Mouse (Mus musculus): ENCODE measurements around the gene Dnm3.

DNA sequence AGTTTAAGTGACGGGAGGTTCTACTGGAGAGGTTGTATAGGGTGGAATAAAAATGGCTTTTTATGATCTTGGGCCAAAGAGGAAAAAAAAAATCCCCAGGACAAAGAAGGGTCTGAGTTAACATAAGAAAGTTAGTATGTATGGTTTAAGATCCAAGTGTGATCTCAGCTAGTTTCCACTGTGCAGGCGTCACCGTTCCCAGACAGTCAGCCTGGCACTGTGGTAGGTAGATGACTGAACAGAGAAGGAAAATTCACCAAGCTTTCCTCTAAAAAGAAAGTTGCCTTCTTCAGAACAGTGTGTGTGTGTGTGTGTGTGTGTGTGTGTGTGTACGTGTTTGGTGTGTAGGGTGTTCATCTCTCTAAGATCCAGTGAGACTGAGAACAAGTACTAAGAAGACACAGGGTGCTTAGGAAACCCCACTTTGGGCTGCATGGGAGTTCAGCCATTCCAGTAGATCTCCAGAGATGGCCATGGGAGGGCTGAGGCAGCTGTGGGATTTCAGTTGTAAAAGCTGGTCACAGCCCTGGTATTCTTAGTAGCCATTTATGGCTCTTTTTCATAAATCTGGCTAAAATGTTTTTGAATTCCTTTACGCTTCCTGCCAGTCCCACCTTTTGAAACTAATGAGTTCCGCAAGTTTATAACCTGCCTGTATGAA is 441.9 kb downstream of the Dnm3 start:
- TF ChIP-seq POLR2A (IDR thresholded peaks at IDR 0.05; ENCODE audit: low read depth, low read length) (no peak), CTCF (conservative IDR thresholded peaks at IDR 0.05; ENCODE audit: insufficient read depth, insufficient read length, low read depth, low read length) (no peak)

Data from kidney, adult 2 months (tissue).